Mouse (Mus musculus): ENCODE measurements around the gene Usf3. TPM values are rescaled to one million over a fixed set of nuclear protein-coding genes. Genes with fewer than 3 reads are reported as not detected.

The Usf3 gene
- polyA plus RNA-seq (2014; fragmentation: Nextera tagmentation; extraction: Ambion mirVana): 7.0 and 7.8 TPM in 2 replicates

DNA sequence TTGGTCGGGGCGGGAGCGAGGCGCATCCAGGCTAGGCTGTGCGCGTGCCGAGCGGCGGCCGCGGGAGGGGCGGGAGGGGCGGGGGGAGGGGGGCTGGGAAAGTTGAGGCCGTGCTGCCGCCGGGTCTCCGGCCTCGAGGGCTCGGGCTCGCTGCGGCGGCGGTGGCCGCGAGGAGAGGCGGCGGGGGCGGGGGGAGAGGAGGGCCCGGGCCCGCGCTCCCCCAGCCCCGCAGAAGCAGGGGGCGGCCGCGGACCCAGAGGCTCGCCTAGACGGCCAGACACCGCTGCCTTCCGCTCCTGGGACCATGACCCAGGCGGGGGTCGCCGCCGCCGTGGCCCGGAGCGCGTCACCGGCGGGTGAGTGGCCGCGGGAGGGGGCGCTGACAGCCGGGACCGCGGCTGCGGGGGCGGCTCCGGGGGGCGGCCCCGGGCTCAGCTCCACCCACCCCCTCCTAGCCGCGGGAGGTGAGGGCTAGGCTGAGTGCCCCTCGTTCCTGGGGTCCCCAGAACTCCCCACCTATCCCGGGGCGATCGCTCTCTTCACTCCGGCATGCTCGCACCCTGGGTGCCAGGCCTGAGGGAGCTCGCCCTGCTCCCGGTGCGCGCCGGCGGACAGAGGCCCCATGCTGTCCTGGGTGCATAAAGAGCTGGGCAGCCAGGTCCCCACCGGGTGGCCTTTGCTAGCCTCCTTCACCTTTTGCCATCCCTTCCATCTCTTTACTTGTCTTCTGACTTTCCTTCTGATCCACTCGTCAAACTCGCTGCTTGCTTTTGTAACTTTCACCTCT, at the start of gene Usf3:
TSS of gene Usf3 (plus strand) at position 92 of the 787 bp plus-strand sequence.
- peak within 1 kb of the TSS; percentile 92 for H3K4me3 ChIP-seq (ENCODE audit: low read depth, low read length)
- peak within 1 kb of the TSS; percentile 66 for H3K4me2 ChIP-seq (replicated peaks; ENCODE audit: low read depth, low read length)
- H3K9me3 ChIP-seq (ENCODE audit: control insufficient read depth, low read depth, low read length): no peaks in the 10 kb centered on the region
- peak; percentile 64 for ATAC-seq (ENCODE audit: insufficient number of reproducible peaks, insufficient read depth, low FRiP score, low read depth)
- no peaks in the 10 kb centered on the region for H3K27me3 ChIP-seq (ENCODE audit: control insufficient read depth, insufficient read depth, low read length)
- H3K9ac ChIP-seq (replicated peaks; ENCODE audit: low read depth, low read length): peak within 1 kb of the TSS; percentile 95
- under 1% methylated on average over 49 of the region's 77 CpGs for WGBS
- no peaks in the 10 kb centered on the region for H3K36me3 ChIP-seq (ENCODE audit: control insufficient read depth, insufficient read depth, low read length)
- H3K27ac ChIP-seq (ENCODE audit: low read length): peak within 1 kb of the TSS; percentile 93
- peaks cover 13% of the 10 kb centered on the region; the same call in 1 of the 2 replicates for H3K4me1 ChIP-seq (ENCODE audit: control insufficient read depth, insufficient read depth, low read length)

DNA sequence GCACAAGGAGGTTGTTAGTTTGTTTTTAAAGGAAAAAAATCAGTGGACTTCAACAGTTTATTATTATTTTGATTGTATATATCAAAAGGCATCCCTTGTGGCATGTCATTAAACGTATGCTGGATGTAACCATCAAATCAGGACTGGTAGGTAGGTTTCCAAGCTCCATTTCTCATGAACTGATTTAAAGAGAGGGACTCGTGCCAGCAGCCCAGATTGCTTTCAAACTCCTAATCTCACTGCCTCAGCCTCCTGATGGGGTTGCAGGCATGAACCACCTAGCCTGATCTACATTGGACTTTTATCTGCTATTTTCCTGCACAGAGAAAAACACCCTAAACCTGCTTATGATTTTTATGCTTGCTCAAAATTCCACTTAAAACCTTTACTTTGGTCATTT, 49.3 kb upstream of the Usf3 start:
- no peak overlapping the region for H3K27ac ChIP-seq (ENCODE audit: low read length)
- H3K4me3 ChIP-seq (ENCODE audit: low read depth, low read length): no peak overlapping the region
- no peak overlapping the region for H3K9ac ChIP-seq (replicated peaks; ENCODE audit: low read depth, low read length)
- H3K27me3 ChIP-seq (ENCODE audit: control insufficient read depth, insufficient read depth, low read length): no peaks in the 10 kb centered on the region
- no peaks in the 10 kb centered on the region for H3K4me1 ChIP-seq (ENCODE audit: control insufficient read depth, insufficient read depth, low read length)
- H3K9me3 ChIP-seq (ENCODE audit: control insufficient read depth, low read depth, low read length): no peaks in the 10 kb centered on the region
- H3K4me2 ChIP-seq (replicated peaks; ENCODE audit: low read depth, low read length): no peak overlapping the region
- WGBS: 77% methylated on average over 2 of the region's 2 CpGs
- no peak for ATAC-seq (ENCODE audit: insufficient number of reproducible peaks, insufficient read depth, low FRiP score, low read depth)
- H3K36me3 ChIP-seq (ENCODE audit: control insufficient read depth, insufficient read depth, low read length): no peaks in the 10 kb centered on the region

DNA sequence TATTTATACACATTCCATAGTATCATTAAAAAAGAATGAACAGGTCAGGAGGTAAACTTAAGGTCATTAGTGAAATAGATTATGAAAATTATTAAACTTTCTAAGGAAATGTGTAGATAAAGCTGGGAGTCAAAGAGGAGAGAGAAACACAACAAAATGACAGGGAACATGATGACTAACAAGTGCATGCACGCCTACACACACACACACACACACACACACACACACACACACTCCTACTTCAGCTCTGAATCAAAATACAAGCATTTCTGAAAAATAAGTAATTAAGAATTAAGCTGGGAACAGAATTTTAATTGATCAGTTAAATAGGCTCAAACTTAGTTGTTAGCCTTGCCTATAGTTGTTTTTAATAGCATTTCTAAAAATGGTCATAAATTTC, 48.3 kb upstream of the Usf3 start:
- Histone ChIP-seq H3K4me2 (replicated peaks; ENCODE audit: low read depth, low read length) (no peak overlapping the region), H3K27me3 (ENCODE audit: control insufficient read depth, insufficient read depth, low read length) (no peaks in the 10 kb centered on the region), H3K4me3 (ENCODE audit: low read depth, low read length) (no peak overlapping the region), H3K36me3 (ENCODE audit: control insufficient read depth, insufficient read depth, low read length) (no peaks in the 10 kb centered on the region), H3K4me1 (ENCODE audit: control insufficient read depth, insufficient read depth, low read length) (no peaks in the 10 kb centered on the region), H3K27ac (ENCODE audit: low read length) (no peak overlapping the region), H3K9ac (replicated peaks; ENCODE audit: low read depth, low read length) (no peak overlapping the region), H3K9me3 (ENCODE audit: control insufficient read depth, low read depth, low read length) (no peaks in the 10 kb centered on the region)
- WGBS: 77% methylated on average over 1 of the region's 1 CpGs
- no peak for ATAC-seq (ENCODE audit: insufficient number of reproducible peaks, insufficient read depth, low FRiP score, low read depth)

DNA sequence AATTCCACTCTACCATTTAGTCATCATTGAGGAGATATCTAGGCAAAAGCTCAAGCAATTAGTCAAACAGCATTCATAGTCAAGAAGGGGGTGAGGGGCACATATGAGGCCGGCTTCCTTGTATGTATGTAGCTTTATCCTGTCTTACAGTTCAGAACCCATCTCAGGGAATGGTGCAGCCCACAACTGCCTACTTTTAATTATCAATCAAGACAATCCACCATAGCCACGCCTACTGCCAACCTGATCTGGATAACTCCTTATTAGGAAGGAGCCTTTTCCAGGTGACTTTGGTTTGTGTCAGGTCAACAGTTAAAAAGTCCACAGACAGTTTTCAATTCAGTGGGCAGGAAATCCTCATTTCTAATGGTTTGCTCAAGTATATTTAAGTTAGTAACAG, 47.6 kb upstream of the Usf3 start:
- Histone ChIP-seq H3K36me3 (ENCODE audit: control insufficient read depth, insufficient read depth, low read length) (no peaks in the 10 kb centered on the region), H3K4me3 (ENCODE audit: low read depth, low read length) (no peak overlapping the region), H3K4me2 (replicated peaks; ENCODE audit: low read depth, low read length) (no peak overlapping the region), H3K9me3 (ENCODE audit: control insufficient read depth, low read depth, low read length) (no peaks in the 10 kb centered on the region), H3K27me3 (ENCODE audit: control insufficient read depth, insufficient read depth, low read length) (no peaks in the 10 kb centered on the region), H3K4me1 (ENCODE audit: control insufficient read depth, insufficient read depth, low read length) (no peaks in the 10 kb centered on the region), H3K27ac (ENCODE audit: low read length) (no peak overlapping the region), H3K9ac (replicated peaks; ENCODE audit: low read depth, low read length) (no peak overlapping the region)
- no peak for ATAC-seq (ENCODE audit: insufficient number of reproducible peaks, insufficient read depth, low FRiP score, low read depth)
- 84% methylated on average over 2 of the region's 2 CpGs for WGBS

DNA sequence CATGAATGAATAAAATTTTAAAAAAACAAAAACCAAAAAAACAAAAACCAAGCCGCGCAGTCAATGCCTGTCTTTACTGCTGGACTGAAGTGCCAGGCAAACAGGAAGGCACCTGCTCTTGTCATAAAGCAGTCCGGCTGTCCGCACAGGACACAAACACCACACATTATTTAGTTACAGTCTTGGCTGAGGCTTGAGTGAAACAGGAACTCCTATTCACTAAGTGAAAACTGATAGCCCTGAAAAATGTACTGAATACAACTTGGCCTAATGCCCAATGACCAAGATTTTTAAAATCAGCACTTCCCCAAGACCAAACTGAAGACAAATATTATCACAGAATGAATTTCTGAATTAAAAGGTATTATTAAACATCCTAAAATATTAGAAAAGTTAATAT, 46.6 kb upstream of the Usf3 start:
- Histone ChIP-seq H3K36me3 (ENCODE audit: control insufficient read depth, insufficient read depth, low read length) (no peaks in the 10 kb centered on the region), H3K27me3 (ENCODE audit: control insufficient read depth, insufficient read depth, low read length) (no peaks in the 10 kb centered on the region), H3K9me3 (ENCODE audit: control insufficient read depth, low read depth, low read length) (no peaks in the 10 kb centered on the region), H3K4me1 (ENCODE audit: control insufficient read depth, insufficient read depth, low read length) (no peaks in the 10 kb centered on the region), H3K4me2 (replicated peaks; ENCODE audit: low read depth, low read length) (no peak overlapping the region), H3K9ac (replicated peaks; ENCODE audit: low read depth, low read length) (no peak overlapping the region), H3K27ac (ENCODE audit: low read length) (no peak overlapping the region), H3K4me3 (ENCODE audit: low read depth, low read length) (no peak overlapping the region)
- ATAC-seq (ENCODE audit: insufficient number of reproducible peaks, insufficient read depth, low FRiP score, low read depth): no peak
- WGBS: 66% methylated on average over 4 of the region's 4 CpGs

DNA sequence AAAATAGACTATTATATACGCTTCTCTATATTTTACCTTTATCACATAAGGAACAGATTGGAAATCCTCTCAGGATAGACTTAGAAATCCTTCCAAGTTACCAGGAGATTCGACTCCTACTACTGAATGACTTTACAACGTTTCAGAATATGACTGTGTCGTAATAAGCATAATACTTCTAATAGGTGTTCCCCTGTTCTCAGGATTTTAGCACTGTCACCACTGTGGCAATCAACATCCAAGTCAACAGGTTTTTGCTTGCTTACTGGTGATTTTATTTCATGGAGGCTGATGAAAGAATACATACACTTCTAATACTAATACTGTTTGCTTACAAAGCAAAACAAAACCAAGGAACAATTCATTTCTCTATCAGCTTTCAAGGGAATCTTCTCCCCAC, 40.7 kb upstream of the Usf3 start:
- no peak overlapping the region for H3K9ac ChIP-seq (replicated peaks; ENCODE audit: low read depth, low read length)
- WGBS: 80% methylated on average over 4 of the region's 4 CpGs

DNA sequence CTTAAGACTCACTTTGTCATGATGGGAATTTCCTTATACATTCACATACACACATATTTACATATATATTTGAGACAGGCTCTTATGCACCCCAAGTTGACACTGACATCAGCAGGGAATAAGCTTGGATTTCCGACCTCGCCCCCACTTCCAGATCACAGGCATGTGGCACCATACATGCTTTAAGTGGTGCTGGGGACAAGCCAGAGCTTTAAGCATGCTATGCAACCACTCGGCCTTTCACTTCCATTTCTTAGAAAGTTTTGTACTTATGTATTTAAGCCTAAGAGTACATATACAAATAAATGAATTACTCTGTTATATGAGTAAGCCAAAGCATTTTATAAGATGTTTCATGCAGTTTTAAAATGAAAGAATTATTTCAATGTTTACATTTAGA, 39.9 kb upstream of the Usf3 start:
- no peak for ATAC-seq (ENCODE audit: insufficient number of reproducible peaks, insufficient read depth, low FRiP score, low read depth)
- Histone ChIP-seq H3K4me3 (ENCODE audit: low read depth, low read length) (no peak overlapping the region), H3K9me3 (ENCODE audit: control insufficient read depth, low read depth, low read length) (no peaks in the 10 kb centered on the region), H3K4me2 (replicated peaks; ENCODE audit: low read depth, low read length) (no peak overlapping the region), H3K9ac (replicated peaks; ENCODE audit: low read depth, low read length) (no peak overlapping the region), H3K4me1 (ENCODE audit: control insufficient read depth, insufficient read depth, low read length) (no peaks in the 10 kb centered on the region), H3K36me3 (ENCODE audit: control insufficient read depth, insufficient read depth, low read length) (no peaks in the 10 kb centered on the region), H3K27me3 (ENCODE audit: control insufficient read depth, insufficient read depth, low read length) (no peaks in the 10 kb centered on the region), H3K27ac (ENCODE audit: low read length) (no peak overlapping the region)
- WGBS: 79% methylated on average over 3 of the region's 3 CpGs

More for the DNA sequence above, 40.7 kb upstream of the Usf3 start:
- Histone ChIP-seq H3K4me3 (ENCODE audit: low read depth, low read length) (no peak overlapping the region), H3K36me3 (ENCODE audit: control insufficient read depth, insufficient read depth, low read length) (no peaks in the 10 kb centered on the region), H3K4me1 (ENCODE audit: control insufficient read depth, insufficient read depth, low read length) (no peaks in the 10 kb centered on the region), H3K27me3 (ENCODE audit: control insufficient read depth, insufficient read depth, low read length) (no peaks in the 10 kb centered on the region), H3K4me2 (replicated peaks; ENCODE audit: low read depth, low read length) (no peak overlapping the region), H3K27ac (ENCODE audit: low read length) (no peak overlapping the region), H3K9me3 (ENCODE audit: control insufficient read depth, low read depth, low read length) (no peaks in the 10 kb centered on the region)
- no peak for ATAC-seq (ENCODE audit: insufficient number of reproducible peaks, insufficient read depth, low FRiP score, low read depth)

DNA sequence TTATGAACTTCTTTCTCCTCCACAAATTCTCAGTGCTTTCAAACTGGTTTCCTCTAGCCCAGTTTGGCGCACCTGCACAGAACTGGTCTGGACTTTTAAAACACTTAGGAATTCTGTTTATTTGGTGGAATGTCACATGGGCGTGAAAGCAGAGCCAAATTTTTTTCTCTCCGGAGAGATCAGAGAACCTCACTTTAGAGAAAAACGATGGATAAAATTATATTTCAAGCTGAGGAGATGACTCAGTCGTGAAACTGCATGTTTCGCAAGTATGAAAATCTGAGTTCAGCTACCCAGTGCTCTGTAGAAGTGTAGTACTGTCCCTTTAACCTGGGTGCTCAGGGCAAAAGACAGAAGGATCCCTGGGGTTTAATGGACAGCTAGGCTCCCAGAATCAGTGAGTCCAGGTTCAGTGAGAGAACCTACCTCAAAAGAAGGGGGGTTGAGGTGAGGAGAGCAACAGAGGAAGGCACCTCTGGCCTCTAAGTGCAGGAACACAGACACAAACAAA, 36.5 kb upstream of the Usf3 start:
- no peak for ATAC-seq (ENCODE audit: insufficient number of reproducible peaks, insufficient read depth, low FRiP score, low read depth)
- Histone ChIP-seq H3K4me3 (ENCODE audit: low read depth, low read length) (no peak overlapping the region), H3K4me1 (ENCODE audit: control insufficient read depth, insufficient read depth, low read length) (peaks cover 3% of the 10 kb centered on the region; the same call in 1 of the 2 replicates), H3K27ac (ENCODE audit: low read length) (no peak overlapping the region), H3K4me2 (replicated peaks; ENCODE audit: low read depth, low read length) (no peak overlapping the region), H3K27me3 (ENCODE audit: control insufficient read depth, insufficient read depth, low read length) (no peaks in the 10 kb centered on the region), H3K9me3 (ENCODE audit: control insufficient read depth, low read depth, low read length) (no peaks in the 10 kb centered on the region), H3K36me3 (ENCODE audit: control insufficient read depth, insufficient read depth, low read length) (no peaks in the 10 kb centered on the region), H3K9ac (replicated peaks; ENCODE audit: low read depth, low read length) (no peak overlapping the region)
- 72% methylated on average over 6 of the region's 6 CpGs for WGBS

Measured in stomach, embryonic 14.5 days (tissue).